Mouse (Mus musculus): Measurements from ENCODE around the gene BC052040. TPM values are rescaled to one million over a fixed set of nuclear protein-coding genes. Genes with fewer than 3 reads are reported as not detected.

Gene BC052040
- polyA plus RNA-seq, 1 experiment from 2014 or later: 15.7 TPM

DNA sequence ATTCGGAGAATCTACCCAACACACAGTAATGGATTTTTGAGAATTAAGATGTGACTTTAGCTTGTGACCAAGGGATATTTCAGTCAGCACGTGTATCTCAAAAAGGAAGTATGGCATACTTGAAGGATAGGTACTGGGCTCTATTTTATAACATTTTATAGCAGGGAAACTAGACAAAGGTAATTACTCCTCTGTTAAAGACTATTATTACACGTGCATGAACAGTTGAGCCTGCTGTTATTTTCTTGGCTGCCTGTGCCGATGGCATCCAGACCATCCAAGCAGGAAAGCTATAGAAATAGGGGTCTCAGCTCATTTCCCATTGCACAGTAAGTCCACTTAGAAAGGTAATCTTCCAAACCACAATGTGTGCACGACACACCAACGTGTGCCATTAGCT, 232.2 kb downstream of the BC052040 start:
- Histone ChIP-seq H3K27ac (replicated peaks; ENCODE audit: low read depth, low read length) (no peak overlapping the region), H3K27me3 (ENCODE audit: control insufficient read depth, insufficient read depth, low read length) (no peaks in the 10 kb centered on the region), H3K4me1 (ENCODE audit: control insufficient read depth, insufficient read depth, low read length) (peaks cover 3% of the 10 kb centered on the region; the same call in 1 of the 2 replicates), H3K4me2 (ENCODE audit: low read length) (no peak overlapping the region), H3K36me3 (ENCODE audit: control insufficient read depth, insufficient read depth, low read length) (no peaks in the 10 kb centered on the region), H3K9me3 (ENCODE audit: control insufficient read depth, low read length) (no peaks in the 10 kb centered on the region), H3K4me3 (replicated peaks; ENCODE audit: low read depth, low read length) (no peak overlapping the region), H3K9ac (replicated peaks; ENCODE audit: low read length) (no peak overlapping the region)
- WGBS: 81% methylated on average over 6 of the region's 6 CpGs
- DNase-seq: no peak
- no peak for ATAC-seq (ENCODE audit: low FRiP score, low TSS enrichment)

DNA sequence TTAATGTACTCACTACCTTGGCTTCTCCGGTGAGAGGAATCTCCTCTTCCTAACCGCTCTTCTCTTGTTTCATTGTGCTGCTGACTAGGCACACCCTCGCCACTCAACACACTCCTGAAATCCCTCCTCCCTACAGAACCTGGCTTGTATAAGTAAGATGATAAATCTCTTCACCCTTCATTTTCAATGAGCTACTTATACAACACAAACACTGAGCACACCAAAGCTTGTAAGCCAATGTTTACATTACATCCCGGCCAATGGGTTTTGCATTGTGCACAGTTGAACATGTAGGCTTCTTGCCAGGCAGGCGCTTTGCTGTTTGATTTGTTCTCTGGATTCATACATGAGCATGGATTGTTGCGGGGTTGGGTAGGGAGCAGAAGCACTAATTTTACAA, 236.4 kb downstream of the BC052040 start:
- Histone ChIP-seq H3K9ac (replicated peaks; ENCODE audit: low read length) (no peak overlapping the region), H3K4me2 (ENCODE audit: low read length) (no peak overlapping the region), H3K9me3 (ENCODE audit: control insufficient read depth, low read length) (no peaks in the 10 kb centered on the region), H3K27ac (replicated peaks; ENCODE audit: low read depth, low read length) (no peak overlapping the region), H3K36me3 (ENCODE audit: control insufficient read depth, insufficient read depth, low read length) (no peaks in the 10 kb centered on the region), H3K27me3 (ENCODE audit: control insufficient read depth, insufficient read depth, low read length) (no peaks in the 10 kb centered on the region), H3K4me3 (replicated peaks; ENCODE audit: low read depth, low read length) (no peak overlapping the region), H3K4me1 (ENCODE audit: control insufficient read depth, insufficient read depth, low read length) (peaks cover 3% of the 10 kb centered on the region; the same call in 1 of the 2 replicates)
- no peak for ATAC-seq (ENCODE audit: low FRiP score, low TSS enrichment)
- WGBS: 89% methylated on average over 6 of the region's 6 CpGs
- DNase-seq: no peak

DNA sequence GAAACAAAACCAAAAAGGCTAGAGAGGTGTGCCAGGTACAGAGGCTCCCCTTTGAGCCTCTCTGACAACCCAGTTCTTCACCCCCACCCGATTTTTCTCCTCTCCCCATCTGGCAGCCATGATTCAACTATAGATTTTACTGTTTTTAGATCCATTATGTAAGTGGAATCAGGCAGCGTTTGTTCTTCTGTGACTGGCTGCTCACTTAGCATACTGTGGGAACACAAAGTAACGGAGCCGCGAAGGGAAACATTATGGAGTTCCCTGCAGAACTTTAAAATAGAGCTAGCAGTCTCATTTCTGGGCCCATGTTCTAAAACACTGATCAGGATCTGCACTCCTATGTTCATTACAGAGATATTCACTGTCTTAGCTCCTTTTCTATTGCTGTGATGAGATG, 240.8 kb downstream of the BC052040 start:
- Histone ChIP-seq H3K36me3 (ENCODE audit: control insufficient read depth, insufficient read depth, low read length) (no peaks in the 10 kb centered on the region), H3K9me3 (ENCODE audit: control insufficient read depth, low read length) (no peaks in the 10 kb centered on the region), H3K4me1 (ENCODE audit: control insufficient read depth, insufficient read depth, low read length) (no peaks in the 10 kb centered on the region), H3K27ac (replicated peaks; ENCODE audit: low read depth, low read length) (no peak overlapping the region), H3K27me3 (ENCODE audit: control insufficient read depth, insufficient read depth, low read length) (no peaks in the 10 kb centered on the region), H3K4me3 (replicated peaks; ENCODE audit: low read depth, low read length) (no peak overlapping the region), H3K9ac (replicated peaks; ENCODE audit: low read length) (no peak overlapping the region), H3K4me2 (ENCODE audit: low read length) (no peak overlapping the region)
- no peak for ATAC-seq (ENCODE audit: low FRiP score, low TSS enrichment)
- DNase-seq: no peak
- WGBS: 91% methylated on average over 5 of the region's 5 CpGs

MicroRNA genes within 50 kb of the gene (microRNA counts, 519-probe panel; counts per million panel counts)
- 4,725 counts per million, percentile 40 among the panel's probes with 10 or more counts for microRNA mmu-miR-1951

Small RNA genes within 50 kb of the gene (microRNA-seq; reads per million reads assigned to microRNA genes)
- not detected for gene Mir1951

Measured in midbrain, embryonic 14.5 days (tissue).